Mouse (Mus musculus) olfactory bulb, adult 2 months (tissue): ENCODE measurements around the gene Scgb2b27. TPM values are rescaled to one million over a fixed set of nuclear protein-coding genes. Genes with fewer than 3 reads are reported as not detected.
"Not testable (repeated sequence)": the region's sequence is repeated elsewhere in the genome, so short reads cannot be mapped to it uniquely, and the experiment has no call there.

Experiments used
- H3K27ac ChIP-seq: fragments of 200-500 bp; 2 replicates; pipeline ENCODE4 v1.5.1; 2012; ENCODE audit warnings: low read depth, low read length; ENCODE audit not compliant: insufficient read depth
- H3K4me1 ChIP-seq: fragments of 200-500 bp; 2 replicates; pipeline ENCODE4 v1.6.1; 2012; ENCODE audit warnings: low read length; ENCODE audit not compliant: control insufficient read depth, insufficient read depth
- H3K4me3 ChIP-seq: fragments of 200-500 bp; 2 replicates; pipeline ENCODE4 v1.5.1; 2012; ENCODE audit warnings: mild to moderate bottlenecking, low read depth, low read length, moderate library complexity; ENCODE audit not compliant: insufficient read depth
- CTCF ChIP-seq: fragments of 200-500 bp; IDR thresholded peaks from 2 replicates; pipeline ENCODE4 v1.5.1; 2012; ENCODE audit warnings: low read depth, mild to moderate bottlenecking, low read length, moderate library complexity; ENCODE audit not compliant: insufficient read depth
- POLR2A ChIP-seq: fragments of 200-500 bp; IDR thresholded peaks from 2 replicates; pipeline ENCODE4 v1.6.1; 2012; ENCODE audit warnings: mild to moderate bottlenecking, low read depth, low read length, moderate library complexity; ENCODE audit not compliant: insufficient read depth
- WGBS: fragments of 180-500 bp; shearing (Covaris S2); methylation state at CpG from one replicate; pipeline ENCODE4 v1.1.7; 2018; 5-methylcytosine and 5-hydroxymethylcytosine counted together
- polyA plus RNA-seq: library from polyadenylated mRNA; stranded (reverse); fragments of >200 nt; gene quantifications from 2 replicates; pipeline ENCODE4 v1.2.4, GENCODE M21; 2012; ENCODE audit warnings: low replicate concordance; ENCODE audit not compliant: missing spikeins, insufficient read depth, insufficient read length

Gene Scgb2b27
- polyA plus RNA-seq, result not detected in 2 replicates

DNA sequence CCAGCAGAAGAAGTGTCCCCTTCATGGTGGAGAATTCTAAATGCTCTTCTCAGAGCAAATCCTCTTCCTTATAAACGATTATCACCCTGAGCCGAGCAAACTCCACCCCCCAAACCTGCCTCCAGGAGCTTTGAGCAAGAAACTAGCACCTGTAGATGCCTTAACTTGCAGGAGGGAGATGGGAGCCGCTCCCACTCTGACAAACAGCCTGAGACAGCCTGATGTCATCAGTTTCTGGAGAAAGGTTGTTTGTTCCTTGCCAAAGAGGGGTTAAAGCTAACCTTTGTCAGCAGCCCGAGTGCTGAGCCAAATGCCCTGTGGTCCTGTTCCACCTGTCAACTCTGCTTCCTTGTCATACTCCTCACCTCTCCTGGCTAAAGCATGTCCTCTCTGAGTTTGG, at the start of gene Scgb2b27:
Gene Scgb2b27, minus strand, starts transcription at position 101 of the 400 bp plus-strand sequence.
- Histone ChIP-seq H3K4me1 (no peaks in the 10 kb centered on the region), H3K4me3 (no peak within 1 kb of the TSS), H3K27ac (no peak within 1 kb of the TSS)
- no peak for TF ChIP-seq POLR2A
- 64% methylated on average over 4 of the region's 4 CpGs for WGBS

- not testable (repeated sequence) for H3K4me1 ChIP-seq, H3K4me3 ChIP-seq, H3K27ac ChIP-seq
- WGBS, result 91% methylated on average over 11 of the region's 11 CpGs
Measured at GRCm38 (mm10) chr7:34036076-34036815, 22.5 kb upstream of the Scgb2b27 start.

- H3K4me1 ChIP-seq, H3K27ac ChIP-seq: not testable (repeated sequence)
- 70% methylated on average over 3 of the region's 4 CpGs for whole genome bisulfite sequencing
Measured at GRCm38 (mm10) chr7:34034579-34034978, 20.8 kb upstream of the Scgb2b27 start.

GRCm38 (mm10) chr7:34030026-34030425, 16.3 kb upstream of the Scgb2b27 start:
- 92% methylated on average over 11 of the region's 11 CpGs for WGBS
- TF ChIP-seq CTCF (no peak), POLR2A (no peak)

More at GRCm38 (mm10) chr7:34034579-34034978, 20.8 kb upstream of the Scgb2b27 start:
- not testable (repeated sequence) for H3K4me3 ChIP-seq

GRCm38 (mm10) chr7:34027202-34027601, 13.5 kb upstream of the Scgb2b27 start:
- H3K4me3 ChIP-seq, H3K4me1 ChIP-seq, H3K27ac ChIP-seq: not testable (repeated sequence)
- 84% methylated on average over 9 of the region's 9 CpGs for WGBS

More at GRCm38 (mm10) chr7:34030026-34030425, 16.3 kb upstream of the Scgb2b27 start:
- Histone ChIP-seq H3K4me3 (no peak overlapping the region), H3K4me1 (no peaks in the 10 kb centered on the region), H3K27ac (no peak overlapping the region)

DNA sequence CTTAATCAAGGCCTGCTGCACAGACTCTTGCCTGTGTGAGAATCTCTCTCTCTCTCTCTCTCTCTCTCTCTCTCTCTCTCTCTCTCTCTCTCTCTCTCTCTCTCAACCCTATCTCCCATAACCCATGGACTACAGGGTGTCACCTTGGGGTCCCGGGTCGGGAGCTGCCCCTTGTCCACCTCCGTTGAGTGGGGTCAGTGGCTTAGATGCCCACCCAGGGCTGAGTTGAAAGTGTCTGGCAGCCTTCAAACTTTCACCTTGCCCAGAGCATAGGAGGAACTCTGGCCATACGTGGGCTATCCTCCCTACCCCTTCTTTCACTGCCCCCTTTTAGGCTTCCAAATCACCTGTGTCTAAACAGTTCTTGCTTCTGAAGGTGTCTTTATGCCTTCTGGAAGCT, 11.9 kb upstream of the Scgb2b27 start:
- Histone ChIP-seq H3K4me1 (no peaks in the 10 kb centered on the region), H3K4me3 (no peak overlapping the region), H3K27ac (no peak overlapping the region)
- 85% methylated on average over 4 of the region's 4 CpGs for WGBS
- TF ChIP-seq POLR2A (no peak), CTCF (no peak)

DNA sequence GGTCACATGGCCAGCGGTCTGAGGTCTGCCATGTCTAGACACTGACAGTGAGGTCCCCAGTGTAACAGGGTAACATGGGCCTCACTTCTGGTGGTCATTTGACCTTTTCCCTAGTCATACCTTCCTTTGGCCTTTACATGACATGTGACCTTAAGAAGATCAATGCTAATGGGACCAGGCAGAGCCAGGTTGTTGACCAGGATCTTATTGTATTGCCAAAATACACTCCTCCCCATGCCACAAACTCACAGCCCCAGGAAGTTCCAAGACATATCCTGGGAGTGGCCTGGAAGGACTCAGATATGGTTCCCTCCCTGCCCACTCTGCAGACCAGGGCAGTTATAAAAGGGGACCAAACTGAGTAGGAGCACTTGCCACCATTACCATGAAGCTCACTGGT, 7.4 kb upstream of the Scgb2b27 start, which contains the start of gene Scgb1b27:
Gene Scgb1b27, plus strand, starts transcription at position 301 of the 400 bp plus-strand sequence.
- 93% methylated on average over 1 of the region's 1 CpGs for WGBS
- H3K27ac ChIP-seq, H3K4me1 ChIP-seq, H3K4me3 ChIP-seq: not testable (repeated sequence)

DNA sequence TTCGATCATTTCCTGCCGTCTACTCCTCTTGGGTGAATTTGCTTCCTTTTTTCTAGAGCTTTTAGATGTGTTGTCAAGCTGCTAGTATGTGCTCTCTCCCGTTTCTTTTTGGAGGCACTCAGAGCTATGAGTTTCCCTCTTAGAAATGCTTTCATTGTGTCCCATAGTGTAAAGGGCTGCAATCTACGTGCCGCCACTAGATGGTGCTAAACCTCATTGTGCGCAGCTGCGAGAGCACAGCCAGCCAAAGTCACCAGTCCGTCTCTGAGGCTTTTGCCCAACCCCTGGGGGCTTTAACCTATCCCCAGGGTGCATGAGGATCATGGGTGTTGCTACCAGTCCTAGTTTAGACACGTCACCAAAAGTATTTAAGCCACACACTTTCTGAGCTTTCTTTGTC, 31.5 kb downstream of the Scgb2b27 start:
- not testable (repeated sequence) for H3K27ac ChIP-seq, H3K4me3 ChIP-seq, H3K4me1 ChIP-seq
- 32% methylated on average over 8 of the region's 9 CpGs for WGBS

Other genes with a start within 250 kb of the Scgb2b27 start
- not detected in 2 replicates for gene Scgb2b26, start 68.9 kb downstream of the Scgb2b27 start, polyA plus RNA-seq
- gene Scgb1b27, start 7.5 kb upstream of the Scgb2b27 start, polyA plus RNA-seq, result not detected in 2 replicates
- not detected in 2 replicates for gene Scgb1b30, start 81.5 kb upstream of the Scgb2b27 start, polyA plus RNA-seq
- gene Wtip, start 119.3 kb upstream of the Scgb2b27 start, polyA plus RNA-seq, result not detected in 2 replicates
- not detected in 2 replicates for gene Uba2, start 155.7 kb upstream of the Scgb2b27 start, polyA plus RNA-seq
- gene Pdcd2l, start 182.7 kb upstream of the Scgb2b27 start, polyA plus RNA-seq, result not detected in 2 replicates
- 367 and 564 TPM in 2 replicates for gene Gpi1, start 216.4 kb upstream of the Scgb2b27 start, polyA plus RNA-seq
- not detected in 2 replicates for gene Gm6096, start 237.1 kb upstream of the Scgb2b27 start, polyA plus RNA-seq